Mouse (Mus musculus): ENCODE results near the gene Rsl24d1. TPM values are rescaled to one million over a fixed set of nuclear protein-coding genes. Genes with fewer than 3 reads are reported as not detected.

The Rsl24d1 gene
- total and polyA plus RNA-seq, 3 experiments, result 6.6 to 61.1 (median 53.3) TPM

Other genes with a start within 250 kb of the Rsl24d1 start
- 1 to 10 TPM; 2.8 to 5.1 TPM for gene Pygo1, start 187.8 kb upstream of the Rsl24d1 start, total RNA-seq (2021)
- gene Pygo1, start 187.8 kb upstream of the Rsl24d1 start, polyA plus RNA-seq (2012; rRNA removed), result 0.53 and 0.77 TPM in 2 replicates
- gene Dyx1c1, start 154.6 kb upstream of the Rsl24d1 start, total RNA-seq (2021), result 1 to 10 TPM in 1 of 2 experiments, under 1 TPM in 1; 0.61 to 1.4 TPM
- gene Dyx1c1, start 154.6 kb upstream of the Rsl24d1 start, polyA plus RNA-seq (2012; rRNA removed), result 0.44 and 0.62 TPM in 2 replicates
- not detected for gene Gm44503, start 154.6 kb upstream of the Rsl24d1 start, total RNA-seq (2021)
- 0.11 TPM in 1 of 2 replicates, not detected in the other for gene Gm44503, start 154.6 kb upstream of the Rsl24d1 start, polyA plus RNA-seq (2012; rRNA removed)
- gene Ccpg1os, start 128.0 kb upstream of the Rsl24d1 start, total RNA-seq (2021), result 10 to 100 TPM; 21.7 to 25.3 TPM
- 8.6 and 10.5 TPM in 2 replicates for gene Ccpg1os, start 128.0 kb upstream of the Rsl24d1 start, polyA plus RNA-seq (2012; rRNA removed)
- gene Ccpg1, start 128.0 kb upstream of the Rsl24d1 start, total RNA-seq (2021), result 100 to 1,000 TPM; 135 to 141 TPM
- 8.3 and 11.3 TPM in 2 replicates for gene Ccpg1, start 128.0 kb upstream of the Rsl24d1 start, polyA plus RNA-seq (2012; rRNA removed)
- 10 to 100 TPM; 13.3 to 14.7 TPM for gene Pigb, start 73.0 kb upstream of the Rsl24d1 start, total RNA-seq (2021)
- 7.2 and 9.6 TPM in 2 replicates for gene Pigb, start 73.0 kb upstream of the Rsl24d1 start, polyA plus RNA-seq (2012; rRNA removed)
- 10 to 100 TPM; 36.2 to 36.8 TPM for gene Rab27a, start 68.6 kb upstream of the Rsl24d1 start, total RNA-seq (2021)
- 3.3 and 5.5 TPM in 2 replicates for gene Rab27a, start 68.6 kb upstream of the Rsl24d1 start, polyA plus RNA-seq (2012; rRNA removed)
- under 1 TPM in 1 of 2 experiments, not detected in 1; 0.48 TPM for gene Khdc3, start 11.6 kb upstream of the Rsl24d1 start, total RNA-seq (2021)
- gene Khdc3, start 11.6 kb upstream of the Rsl24d1 start, polyA plus RNA-seq (2012; rRNA removed), result 0.25 and 0.33 TPM in 2 replicates
- gene Gm20509, start 11.0 kb upstream of the Rsl24d1 start, total RNA-seq (2021), result under 1 TPM in 1 of 2 experiments, not detected in 1; 0.29 TPM
- not detected in 2 replicates for gene Gm20509, start 11.0 kb upstream of the Rsl24d1 start, polyA plus RNA-seq (2012; rRNA removed)